Mouse (Mus musculus): ENCODE data around the gene Ak4.

DNA sequence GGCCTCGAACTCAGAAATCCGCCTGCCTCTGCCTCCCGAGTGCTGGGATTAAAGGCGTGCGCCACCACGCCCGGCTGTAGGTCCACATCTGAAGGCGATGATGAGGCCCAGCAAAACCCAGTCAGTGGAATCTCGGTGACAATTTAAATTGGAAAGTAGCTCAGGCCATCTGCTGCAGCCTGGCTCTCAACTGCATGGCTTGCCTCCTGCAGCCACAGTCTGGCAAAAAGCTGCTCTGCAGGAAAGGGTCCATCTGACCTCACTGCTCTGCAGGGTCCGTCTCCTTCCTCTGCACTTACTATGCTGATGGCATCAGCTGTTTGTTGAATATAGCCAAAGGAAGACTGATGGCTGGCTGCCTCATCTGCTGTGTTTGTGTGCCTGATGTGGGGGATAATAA is 3.9 kb downstream of the Ak4 start:
- no peak for TF ChIP-seq CTCF (IDR thresholded peaks at IDR 0.05)
- no peak for TF ChIP-seq EP300 (IDR thresholded peaks at IDR 0.05)
